Mouse (Mus musculus): ENCODE results near the gene Clec16a. TPM values are rescaled to one million over a fixed set of nuclear protein-coding genes. Genes with fewer than 3 reads are reported as not detected.

Clec16a gene
- polyA plus RNA-seq, 1 experiment = 25.2 TPM

- Histone ChIP-seq H3K36me3 (ENCODE audit: control insufficient read depth, insufficient read depth, low read length) (no peaks in the 10 kb centered on the region), H3K27ac (ENCODE audit: control insufficient read depth, insufficient read depth, low read length) (no peak overlapping the region), H3K4me1 (replicated peaks; ENCODE audit: control insufficient read depth, insufficient read depth, low read length) (peaks cover 48% of the 10 kb centered on the region), H3K4me3 (ENCODE audit: control insufficient read depth, insufficient read depth, low read length) (no peak overlapping the region), H3K27me3 (ENCODE audit: control insufficient read depth, insufficient read depth, low read length) (no peaks in the 10 kb centered on the region)
- TF ChIP-seq POLR2A (IDR thresholded peaks at IDR 0.05; ENCODE audit: control insufficient read depth, extremely low read depth, insufficient read depth, low read length, poor library complexity) (no peak), CTCF (IDR thresholded peaks at IDR 0.05; ENCODE audit: borderline replicate concordance, control insufficient read depth, extremely low read depth, insufficient read depth, low read length, poor library complexity) (no peak)
- 39% methylated on average over 4 of the region's 4 CpGs for WGBS
- DNase-seq = no peak
Observed at GRCm38 (mm10) chr16:10774726-10775125, 229.6 kb downstream of the Clec16a start.

- no peak for DNase-seq
- no peaks in the 10 kb centered on the region for H3K27me3 ChIP-seq (ENCODE audit: control insufficient read depth, insufficient read depth, low read length)
- H3K27ac ChIP-seq (ENCODE audit: control insufficient read depth, insufficient read depth, low read length) = no peak overlapping the region
- 83% methylated on average over 7 of the region's 7 CpGs for WGBS
- H3K4me1 ChIP-seq (replicated peaks; ENCODE audit: control insufficient read depth, insufficient read depth, low read length) = peaks cover 50% of the 10 kb centered on the region
- no peak for TF ChIP-seq POLR2A (IDR thresholded peaks at IDR 0.05; ENCODE audit: control insufficient read depth, extremely low read depth, insufficient read depth, low read length, poor library complexity)
- TF ChIP-seq CTCF (IDR thresholded peaks at IDR 0.05; ENCODE audit: borderline replicate concordance, control insufficient read depth, extremely low read depth, insufficient read depth, low read length, poor library complexity) = no peak
- no peaks in the 10 kb centered on the region for H3K36me3 ChIP-seq (ENCODE audit: control insufficient read depth, insufficient read depth, low read length)
- no peak overlapping the region for H3K4me3 ChIP-seq (ENCODE audit: control insufficient read depth, insufficient read depth, low read length)
Observed at GRCm38 (mm10) chr16:10776322-10776721, 231.2 kb downstream of the Clec16a start.

GRCm38 (mm10) chr16:10777579-10778160, 232.5 kb downstream of the Clec16a start:
- WGBS = 87% methylated on average over 5 of the region's 5 CpGs
- DNase-seq = no peak
- Histone ChIP-seq H3K27ac (ENCODE audit: control insufficient read depth, insufficient read depth, low read length) (no peak overlapping the region), H3K4me3 (ENCODE audit: control insufficient read depth, insufficient read depth, low read length) (no peak overlapping the region), H3K36me3 (ENCODE audit: control insufficient read depth, insufficient read depth, low read length) (peaks cover 7% of the 10 kb centered on the region), H3K4me1 (replicated peaks; ENCODE audit: control insufficient read depth, insufficient read depth, low read length) (peaks cover 48% of the 10 kb centered on the region), H3K27me3 (ENCODE audit: control insufficient read depth, insufficient read depth, low read length) (no peaks in the 10 kb centered on the region)
- TF ChIP-seq CTCF (IDR thresholded peaks at IDR 0.05; ENCODE audit: borderline replicate concordance, control insufficient read depth, extremely low read depth, insufficient read depth, low read length, poor library complexity) = no peak
- TF ChIP-seq POLR2A (IDR thresholded peaks at IDR 0.05; ENCODE audit: control insufficient read depth, extremely low read depth, insufficient read depth, low read length, poor library complexity) = no peak

GRCm38 (mm10) chr16:10780631-10781120, 235.5 kb downstream of the Clec16a start:
- Histone ChIP-seq H3K4me3 (ENCODE audit: control insufficient read depth, insufficient read depth, low read length) (no peak overlapping the region), H3K4me1 (replicated peaks; ENCODE audit: control insufficient read depth, insufficient read depth, low read length) (peaks cover 35% of the 10 kb centered on the region), H3K36me3 (ENCODE audit: control insufficient read depth, insufficient read depth, low read length) (peaks cover 25% of the 10 kb centered on the region), H3K27me3 (ENCODE audit: control insufficient read depth, insufficient read depth, low read length) (no peaks in the 10 kb centered on the region), H3K27ac (ENCODE audit: control insufficient read depth, insufficient read depth, low read length) (peak overlapping the region; percentile 47; the same call in 1 of the 2 replicates)
- 68% methylated on average over 5 of the region's 5 CpGs for WGBS
- no peak for DNase-seq
- TF ChIP-seq POLR2A (IDR thresholded peaks at IDR 0.05; ENCODE audit: control insufficient read depth, extremely low read depth, insufficient read depth, low read length, poor library complexity) = no peak

- Histone ChIP-seq H3K4me1 (replicated peaks; ENCODE audit: control insufficient read depth, insufficient read depth, low read length) (peaks cover 40% of the 10 kb centered on the region), H3K36me3 (ENCODE audit: control insufficient read depth, insufficient read depth, low read length) (peaks cover 25% of the 10 kb centered on the region), H3K4me3 (ENCODE audit: control insufficient read depth, insufficient read depth, low read length) (peak overlapping the region; percentile 69), H3K27me3 (ENCODE audit: control insufficient read depth, insufficient read depth, low read length) (no peaks in the 10 kb centered on the region), H3K27ac (ENCODE audit: control insufficient read depth, insufficient read depth, low read length) (peak overlapping the region; percentile 68)
- 17% methylated on average over 9 of the region's 9 CpGs for WGBS
- TF ChIP-seq POLR2A (IDR thresholded peaks at IDR 0.05; ENCODE audit: control insufficient read depth, extremely low read depth, insufficient read depth, low read length, poor library complexity) (no peak), CTCF (IDR thresholded peaks at IDR 0.05; ENCODE audit: borderline replicate concordance, control insufficient read depth, extremely low read depth, insufficient read depth, low read length, poor library complexity) (no peak)
- peak; percentile 61 for DNase-seq
Observed at GRCm38 (mm10) chr16:10781862-10782371, 236.8 kb downstream of the Clec16a start.

DNA sequence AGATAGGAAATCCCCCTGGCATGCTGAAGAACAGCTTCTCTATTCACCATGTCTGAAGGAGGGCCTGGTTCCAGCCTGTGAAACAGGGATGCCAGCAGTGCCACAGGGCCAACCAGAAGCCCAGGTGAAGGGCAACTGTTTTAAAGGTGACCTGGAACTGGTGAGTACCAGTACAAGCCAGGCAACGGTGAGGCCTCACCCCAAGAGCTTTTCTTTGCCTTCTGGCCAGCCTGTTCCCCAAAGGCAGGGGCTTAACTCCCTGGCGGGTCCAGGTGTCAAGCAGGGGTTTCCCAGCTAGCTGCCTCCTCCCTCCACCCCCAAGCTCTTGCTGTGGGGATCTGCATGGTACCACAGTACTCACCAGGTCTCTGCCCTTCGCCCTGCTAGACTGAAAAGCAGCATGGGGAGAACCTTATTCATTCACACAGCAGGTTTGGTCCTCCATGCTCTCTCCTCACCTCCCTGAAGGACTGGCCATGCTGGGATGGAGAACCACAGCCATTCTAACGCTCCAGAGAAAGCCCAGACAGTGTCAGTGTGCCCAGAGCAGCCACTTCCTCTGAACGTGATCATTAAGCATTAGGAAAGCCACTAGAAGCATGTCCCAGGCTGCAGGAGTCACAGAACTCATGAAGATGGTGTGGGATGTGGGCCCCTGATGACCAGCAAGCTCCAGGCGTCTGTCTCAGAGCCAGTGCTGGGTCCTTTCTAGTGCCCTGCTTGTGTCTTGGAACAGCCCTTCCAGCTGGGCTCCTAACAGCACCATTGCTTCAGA, 237.4 kb downstream of the Clec16a start:
- 19% methylated on average over 6 of the region's 6 CpGs for WGBS
- peak overlapping the region; percentile 68 for H3K27ac ChIP-seq (ENCODE audit: control insufficient read depth, insufficient read depth, low read length)
- H3K4me1 ChIP-seq (replicated peaks; ENCODE audit: control insufficient read depth, insufficient read depth, low read length) = peaks cover 45% of the 10 kb centered on the region
- no peak for TF ChIP-seq POLR2A (IDR thresholded peaks at IDR 0.05; ENCODE audit: control insufficient read depth, extremely low read depth, insufficient read depth, low read length, poor library complexity)
- TF ChIP-seq CTCF (IDR thresholded peaks at IDR 0.05; ENCODE audit: borderline replicate concordance, control insufficient read depth, extremely low read depth, insufficient read depth, low read length, poor library complexity) = no peak
- H3K4me3 ChIP-seq (ENCODE audit: control insufficient read depth, insufficient read depth, low read length) = peak overlapping the region; percentile 69
- peaks cover 25% of the 10 kb centered on the region for H3K36me3 ChIP-seq (ENCODE audit: control insufficient read depth, insufficient read depth, low read length)
- DNase-seq = no peak
- no peaks in the 10 kb centered on the region for H3K27me3 ChIP-seq (ENCODE audit: control insufficient read depth, insufficient read depth, low read length)
